Mouse (Mus musculus) cerebellum, adult 2 months (tissue): ENCODE measurements at regions not wholly inside any gene's neighbourhood (a gene's known extent, or its start where the extent isn't known, plus 50 kb on each side); places are given as distances from the start of the nearest gene placed in this dataset.

Experiments used
- DNase-seq, 2 experiments: peaks; one replicate each; pipeline ENCODE4 v3.0.0; 2021
- H3K27ac ChIP-seq: fragments of 200-500 bp; 2 replicates; pipeline ENCODE4 v1.5.1; 2012; ENCODE audit warnings: low read length, control low read depth, inconsistent platforms; ENCODE audit not compliant: insufficient read depth
- H3K27me3 ChIP-seq: fragments of 200-500 bp; 2 replicates; pipeline ENCODE4 v1.6.1; 2012; ENCODE audit warnings: inconsistent platforms, mild to moderate bottlenecking, low read length, moderate library complexity; ENCODE audit not compliant: control insufficient read depth, insufficient read depth
- H3K4me1 ChIP-seq: fragments of 200-500 bp; 2 replicates; pipeline ENCODE4 v1.6.1; 2011; ENCODE audit warnings: low read length; ENCODE audit not compliant: control insufficient read depth, insufficient read depth
- H3K4me3 ChIP-seq: fragments of 200-500 bp; replicated peaks from 2 replicates; pipeline ENCODE3; 2011; ENCODE audit warnings: mild to moderate bottlenecking, low read depth, low read length, control low read depth; ENCODE audit not compliant: insufficient read depth
- CTCF ChIP-seq: fragments of 200-500 bp; IDR thresholded peaks from 2 replicates; pipeline ENCODE4 v1.5.1; 2011; ENCODE audit warnings: low read depth, mild to moderate bottlenecking, control low read depth, low read length, moderate library complexity, borderline replicate concordance; ENCODE audit not compliant: insufficient read depth
- POLR2A ChIP-seq: fragments of 200-500 bp; IDR thresholded peaks from 2 replicates; pipeline ENCODE4 v1.6.1; 2011; ENCODE audit warnings: low read length, control low read depth, borderline replicate concordance; ENCODE audit not compliant: insufficient read depth
- WGBS: fragments of 180-500 bp; shearing (Covaris S2); methylation state at CpG from one replicate; pipeline ENCODE4 v1.1.7; 2018; 5-methylcytosine and 5-hydroxymethylcytosine counted together

GRCm38 (mm10) chr10:21702134-21702533, 109.2 kb downstream of the 1700020N01Rik start:
- H3K27ac ChIP-seq: no peak overlapping the region
- H3K4me3 ChIP-seq: no peak overlapping the region
- H3K4me1 ChIP-seq: no peaks in the 10 kb centered on the region
- TF ChIP-seq CTCF: no peak
- no peak for TF ChIP-seq POLR2A
- 81% methylated on average over 1 of the region's 1 CpGs for WGBS
- H3K27me3 ChIP-seq: no peaks in the 10 kb centered on the region
- no peak for DNase-seq

- no peak for DNase-seq
- Histone ChIP-seq H3K27me3 (no peaks in the 10 kb centered on the region), H3K4me3 (no peak overlapping the region), H3K27ac (no peak overlapping the region), H3K4me1 (no peaks in the 10 kb centered on the region)
- WGBS: 87% methylated on average over 7 of the region's 7 CpGs
- TF ChIP-seq POLR2A (no peak), CTCF (no peak)
These were observed 118.9 kb downstream of the 1700020N01Rik start for GRCm38 (mm10) chr10:21711866-21712265.

- Histone ChIP-seq H3K4me3 (no peak overlapping the region), H3K4me1 (no peaks in the 10 kb centered on the region), H3K27me3 (no peaks in the 10 kb centered on the region), H3K27ac (no peak overlapping the region)
- WGBS: 89% methylated on average over 3 of the region's 3 CpGs
- DNase-seq: no peak
- no peak for TF ChIP-seq CTCF
These were observed 119.9 kb downstream of the 1700020N01Rik start for GRCm38 (mm10) chr10:21712828-21713227.

GRCm38 (mm10) chr10:21715436-21715835, 122.5 kb downstream of the 1700020N01Rik start:
- Histone ChIP-seq H3K27ac (no peak overlapping the region), H3K27me3 (no peaks in the 10 kb centered on the region), H3K4me1 (no peaks in the 10 kb centered on the region), H3K4me3 (no peak overlapping the region)
- WGBS: 83% methylated on average over 3 of the region's 3 CpGs
- no peak for DNase-seq
- TF ChIP-seq CTCF (no peak), POLR2A (no peak)

- no peak for DNase-seq
- TF ChIP-seq POLR2A (no peak), CTCF (no peak)
- Histone ChIP-seq H3K4me3 (no peak overlapping the region), H3K4me1 (no peaks in the 10 kb centered on the region), H3K27ac (no peak overlapping the region), H3K27me3 (no peaks in the 10 kb centered on the region)
- WGBS: 58% methylated on average over 4 of the region's 4 CpGs
These were observed 125.2 kb downstream of the 1700020N01Rik start for GRCm38 (mm10) chr10:21718189-21718588.

GRCm38 (mm10) chr10:21724351-21724750, 131.4 kb downstream of the 1700020N01Rik start:
- Histone ChIP-seq H3K27me3 (no peaks in the 10 kb centered on the region), H3K4me1 (no peaks in the 10 kb centered on the region), H3K27ac (no peak overlapping the region), H3K4me3 (no peak overlapping the region)
- no peak for DNase-seq
- no peak for TF ChIP-seq CTCF
- no peak for TF ChIP-seq POLR2A
- WGBS: 87% methylated on average over 3 of the region's 3 CpGs

GRCm38 (mm10) chr10:21724999-21725398, 132.1 kb downstream of the 1700020N01Rik start:
- no peak overlapping the region for H3K4me3 ChIP-seq
- TF ChIP-seq CTCF: no peak
- no peak for TF ChIP-seq POLR2A
- H3K27me3 ChIP-seq: no peaks in the 10 kb centered on the region
- no peaks in the 10 kb centered on the region for H3K4me1 ChIP-seq
- no peak for DNase-seq
- WGBS: 85% methylated on average over 3 of the region's 3 CpGs
- H3K27ac ChIP-seq: no peak overlapping the region

- H3K27ac ChIP-seq: no peak overlapping the region
- TF ChIP-seq POLR2A: no peak
- no peak for TF ChIP-seq CTCF
- H3K4me3 ChIP-seq: no peak overlapping the region
- whole genome bisulfite sequencing: 47% methylated on average over 5 of the region's 5 CpGs
- H3K4me1 ChIP-seq: no peaks in the 10 kb centered on the region
- H3K27me3 ChIP-seq: no peaks in the 10 kb centered on the region
- DNase-seq: no peak
These were observed 141.7 kb upstream of the Sgk1 start for GRCm38 (mm10) chr10:21740256-21740655.
